ENCODE assay signal across 24 mouse cellular contexts in genomic region chr16:5184101-5184500, GRCm38 (mm10). TPM values are rescaled to one million over a fixed set of nuclear protein-coding genes. Genes with fewer than 3 reads are reported as not detected.
DNase-seq lines count a peak whose midpoint lies in the region; ATAC-seq and TF ChIP-seq lines count a peak whose summit lies in the region.
"Had no signal": no experiment of that assay in that cellular context is flagged by ENCODE, and none has a peak within 500 bp of the region (broad histone marks: within the 10 kb centered on the region; RNA-seq: fewer than 3 reads in every experiment).

No protein-coding gene starts in this region.

- H3K9me3 ChIP-seq in forebrain, postnatal 0 days (ENCODE audit: low read length): no peaks in the 10 kb centered on the region
- H3K9me3 ChIP-seq: embryonic facial prominence, embryonic 15.5 days; forebrain, embryonic 10.5 days; heart, embryonic 15.5 days; hindbrain, embryonic 13.5 days; intestine, embryonic 15.5 days had no signal

- no peak overlapping the region for H3K9ac ChIP-seq in forebrain, postnatal 0 days
- H3K9ac ChIP-seq: embryonic facial prominence, embryonic 15.5 days; heart, embryonic 15.5 days; hindbrain, embryonic 13.5 days; intestine, embryonic 15.5 days had no signal

- WGBS in forebrain, postnatal 0 days: 68% methylated on average over 8 of the region's 8 CpGs

- no peak for TF ChIP-seq CTCF in forebrain, postnatal 0 days (IDR thresholded peaks at IDR 0.05; ENCODE audit: low read depth)

- H3K4me3 ChIP-seq in forebrain, postnatal 0 days (ENCODE audit: low read depth, low read length): no peak overlapping the region
- H3K4me3 ChIP-seq: embryonic facial prominence, embryonic 15.5 days; erythroblast, embryonic 14.5 days; forebrain, embryonic 10.5 days; heart, adult 2 months; heart, embryonic 15.5 days; hindbrain, embryonic 13.5 days; intestine, embryonic 15.5 days had no signal

- H3K36me3 ChIP-seq in forebrain, postnatal 0 days (ENCODE audit: insufficient read depth): no peaks in the 10 kb centered on the region
- H3K36me3 ChIP-seq: embryonic facial prominence, embryonic 15.5 days; forebrain, embryonic 10.5 days; heart, embryonic 15.5 days; hindbrain, embryonic 13.5 days; intestine, embryonic 15.5 days had no signal

- H3K27ac ChIP-seq in forebrain, postnatal 0 days (ENCODE audit: low read depth, low read length): no peak overlapping the region
- H3K27ac ChIP-seq: embryonic facial prominence, embryonic 15.5 days; forebrain, embryonic 10.5 days; heart, adult 2 months; heart, embryonic 15.5 days; hindbrain, embryonic 13.5 days; intestine, embryonic 15.5 days had no signal

- ATAC-seq in forebrain, postnatal 0 days: no peak
- ATAC-seq: activated CD4-positive, CD25-positive, alpha-beta regulatory T cell, adult 4 months; forebrain, embryonic 14.5 days; intestine, embryonic 15.5 days; Patski had no signal

- no peaks in the 10 kb centered on the region; the same call in 1 of the 2 replicates for H3K27me3 ChIP-seq in forebrain, postnatal 0 days (ENCODE audit: insufficient read depth, low read length)
- H3K27me3 ChIP-seq: embryonic facial prominence, embryonic 15.5 days; heart, embryonic 15.5 days; intestine, embryonic 15.5 days had no signal

- no peaks in the 10 kb centered on the region for H3K4me1 ChIP-seq in forebrain, postnatal 0 days (ENCODE audit: insufficient read depth)
- H3K4me1 ChIP-seq: embryonic facial prominence, embryonic 15.5 days; forebrain, embryonic 10.5 days; intestine, embryonic 15.5 days had no signal

- peak; percentile 28 to 31 for DNase-seq in cerebellum, postnatal 14 days
- no peak for DNase-seq in cerebellum, adult 8-10 months
- DNase-seq in retina, postnatal 1 day: peak; percentile 23
- no peak for DNase-seq in retina, embryonic 14.5 days (ENCODE audit: low spot score)
- peak; percentile 77 for DNase-seq in adrenal gland, postnatal 14 days
- DNase-seq in layer of hippocampus, adult 8-10 months (ENCODE audit: low spot score in 2 of 2): no peak
- no peak for DNase-seq in forebrain, postnatal 0 days
- no peak for DNase-seq in kidney, postnatal 4 days
- DNase-seq: cerebellum, adult 11 months; embryo, embryonic 11 days; heart, adult 2 months; heart, postnatal 14 days had no signal

- no peak overlapping the region for H3K4me2 ChIP-seq in forebrain, postnatal 0 days (ENCODE audit: low read depth)
- H3K4me2 ChIP-seq: embryonic facial prominence, embryonic 15.5 days; heart, embryonic 11.5 days; heart, embryonic 15.5 days; hindbrain, embryonic 13.5 days; intestine, embryonic 15.5 days had no signal

RNA-seq across cellular contexts. Expression of gene Nagpa, which starts 19.7 kb away (rescaled TPM):
- 15.9 and 23.3 TPM in 2 replicates for total RNA-seq in adrenal gland, postnatal 14 days (2021)
- total RNA-seq in layer of hippocampus, adult 8-10 months (2022): 10 to 100 TPM; 11.1 to 18.8 (median 14.8) TPM
- total RNA-seq in forebrain, postnatal 0 days (2014; rRNA removed): 6.5 and 8.9 TPM in 2 replicates
- polyA plus RNA-seq in forebrain, postnatal 0 days (2015; fragmentation: Nextera tagmentation; extraction: Ambion mirVana): 7.0 and 8.8 TPM in 2 replicates

RNA-seq across cellular contexts. Expression of gene Sec14l5, which starts 37.2 kb away (rescaled TPM):
- 0.07 and 0.19 TPM in 2 replicates for total RNA-seq in adrenal gland, postnatal 14 days (2021)
- 10 to 100 TPM in 2 of 4 experiments, 1 to 10 TPM in 2; 8.3 to 11.1 (median 9.7) TPM for total RNA-seq in layer of hippocampus, adult 8-10 months (2022)
- total RNA-seq in forebrain, postnatal 0 days (2014; rRNA removed): 0.15 and 0.48 TPM in 2 replicates
- polyA plus RNA-seq in forebrain, postnatal 0 days (2015; fragmentation: Nextera tagmentation; extraction: Ambion mirVana): 0.05 and 0.08 TPM in 2 replicates
- total RNA-seq: common myeloid progenitor, adult 5-6 weeks; hematopoietic stem cell, adult 5-6 weeks had no signal
- polyA plus RNA-seq: activated CD4-positive, CD25-positive, alpha-beta regulatory T cell, adult 4 months; erythroblast, embryonic 14.5 days; heart, embryonic 11.5 days; Patski had no signal

RNA-seq across cellular contexts. Expression of gene AU021092, which starts 38.0 kb away (rescaled TPM):
- total RNA-seq in adrenal gland, postnatal 14 days (2021): 18.3 and 20.2 TPM in 2 replicates
- total RNA-seq in layer of hippocampus, adult 8-10 months (2022): 1 to 10 TPM; 5.2 to 6.2 (median 5.6) TPM
- total RNA-seq in forebrain, postnatal 0 days (2014; rRNA removed): 17.2 and 21.8 TPM in 2 replicates
- 9.8 and 10.9 TPM in 2 replicates for polyA plus RNA-seq in forebrain, postnatal 0 days (2015; fragmentation: Nextera tagmentation; extraction: Ambion mirVana)
- total RNA-seq: common myeloid progenitor, adult 5-6 weeks; hematopoietic stem cell, adult 5-6 weeks had no signal
- polyA plus RNA-seq: activated CD4-positive, CD25-positive, alpha-beta regulatory T cell, adult 4 months; erythroblast, embryonic 14.5 days had no signal

RNA-seq across cellular contexts. Expression of gene Alg1, which starts 49.3 kb away (rescaled TPM):
- 29.5 and 32.8 TPM in 2 replicates for total RNA-seq in adrenal gland, postnatal 14 days (2021)
- total RNA-seq in layer of hippocampus, adult 8-10 months (2022): 10 to 100 TPM; 32.0 to 36.7 (median 32.7) TPM
- total RNA-seq in forebrain, postnatal 0 days (2014; rRNA removed): 39.7 and 41.1 TPM in 2 replicates
- polyA plus RNA-seq in forebrain, postnatal 0 days (2015; fragmentation: Nextera tagmentation; extraction: Ambion mirVana): 38.9 and 43.7 TPM in 2 replicates

RNA-seq across cellular contexts. Expression of gene Ppl, which starts 51.9 kb away (rescaled TPM):
- total RNA-seq in adrenal gland, postnatal 14 days (2021): 2.7 TPM in 2 replicates
- 1 to 10 TPM; 3.9 to 6.4 (median 5.0) TPM for total RNA-seq in layer of hippocampus, adult 8-10 months (2022)
- total RNA-seq in forebrain, postnatal 0 days (2014; rRNA removed): 0.08 and 0.10 TPM in 2 replicates
- 0.03 and 0.07 TPM in 2 replicates for polyA plus RNA-seq in forebrain, postnatal 0 days (2015; fragmentation: Nextera tagmentation; extraction: Ambion mirVana)
- total RNA-seq: common myeloid progenitor, adult 5-6 weeks; hematopoietic stem cell, adult 5-6 weeks had no signal

Comparison
In these comparisons a context has a peak if more than half of its experiments do, and no peak if none do; other contexts are left out.
1. DNase-seq: peak in cerebellum, postnatal 14 days (2 of 2), retina, postnatal 1 day (single experiment) and adrenal gland, postnatal 14 days (single experiment); none in cerebellum, adult 8-10 months (single experiment), retina, embryonic 14.5 days (single experiment), layer of hippocampus, adult 8-10 months (0 of 2), forebrain, postnatal 0 days (single experiment) and kidney, postnatal 4 days (0 of 2).